In genomic region chr11:98583265-98583552, GRCm38 (mm10) we compare ENCODE assay signal across 20 mouse cellular contexts. TPM values are rescaled to one million over a fixed set of nuclear protein-coding genes. Genes with fewer than 3 reads are reported as not detected.
A peak's percentile ranks its signal among the peaks of the same experiment; 100 is the strongest.
DNase-seq lines count a peak whose midpoint lies in the region; ATAC-seq and TF ChIP-seq lines count a peak whose summit lies in the region.
"Had no signal": no experiment of that assay in that cellular context is flagged by ENCODE, and none has a peak within 500 bp of the region (broad histone marks: within the 10 kb centered on the region; RNA-seq: fewer than 3 reads in every experiment).

No protein-coding gene starts in this region.

- H3K4me1 ChIP-seq in hindbrain, embryonic 12.5 days = peaks cover 30% of the 10 kb centered on the region
- H3K4me1 ChIP-seq in hindbrain, postnatal 0 days (ENCODE audit: insufficient read depth, low read length) = peaks cover 26% of the 10 kb centered on the region
- peaks cover 4% of the 10 kb centered on the region for H3K4me1 ChIP-seq in bone marrow, adult 2 months (ENCODE audit: control insufficient read depth, insufficient read depth, low read length)
- H3K4me1 ChIP-seq in liver, embryonic 16.5 days (ENCODE audit: control insufficient read depth, low read depth, low read length) = peaks cover 78% of the 10 kb centered on the region

- 88% methylated on average over 3 of the region's 3 CpGs for WGBS in hindbrain, embryonic 12.5 days
- WGBS in hindbrain, postnatal 0 days = 87% methylated on average over 3 of the region's 3 CpGs
- WGBS in bone marrow, adult 2 months = 57% methylated on average over 3 of the region's 3 CpGs
- WGBS in liver, embryonic 16.5 days (ENCODE audit: insufficient replicate concordance) = 18% methylated on average over 3 of the region's 3 CpGs

- no peak overlapping the region; the same call in 1 of the 2 replicates for H3K27ac ChIP-seq in hindbrain, embryonic 12.5 days
- H3K27ac ChIP-seq in hindbrain, postnatal 0 days = no peak overlapping the region
- peak overlapping the region; percentile 87 for H3K27ac ChIP-seq in bone marrow, adult 2 months (ENCODE audit: control insufficient read depth, insufficient read depth, low read depth, low read length, poor library complexity)
- peak overlapping the region; percentile 99 for H3K27ac ChIP-seq in liver, embryonic 16.5 days (ENCODE audit: low read length)
- H3K27ac ChIP-seq: forebrain, embryonic 12.5 days; hindbrain, embryonic 15.5 days; neural tube, embryonic 15.5 days had no signal

- no peak for ATAC-seq in hindbrain, embryonic 12.5 days (ENCODE audit: low FRiP score)
- ATAC-seq in hindbrain, postnatal 0 days = no peak
- ATAC-seq in erythroid progenitor cell, adult 5-6 weeks (replicated peaks; ENCODE audit: low FRiP score, poor library complexity, severe bottlenecking) = peak; percentile 46
- peak; percentile 71 for ATAC-seq in liver, embryonic 16.5 days (ENCODE audit: low read depth)
- ATAC-seq: Patski had no signal

- DNase-seq in hindbrain, postnatal 0 days (ENCODE audit: low spot score) = no peak
- no peak for DNase-seq in frontal cortex, postnatal 36 days (ENCODE audit: low spot score in 2 of 2)
- no peak for DNase-seq in urinary bladder, postnatal 36 days (ENCODE audit: low spot score in 2 of 2)
- DNase-seq in ovary, postnatal 36 days (ENCODE audit: low spot score) = no peak
- DNase-seq: cerebellum, postnatal 25 days; gastrocnemius, postnatal 10 days; lung, adult 18-20 months had no signal

- no peak for TF ChIP-seq CTCF in hindbrain, postnatal 0 days (IDR thresholded peaks at IDR 0.05; ENCODE audit: low read depth)
- no peak for TF ChIP-seq CTCF in bone marrow, adult 2 months (IDR thresholded peaks at IDR 0.05; ENCODE audit: control insufficient read depth, insufficient read depth, low read length)

- no peaks in the 10 kb centered on the region for H3K9me3 ChIP-seq in hindbrain, embryonic 12.5 days (replicated peaks)
- H3K9me3 ChIP-seq in hindbrain, postnatal 0 days (ENCODE audit: low read length) = no peaks in the 10 kb centered on the region
- H3K9me3 ChIP-seq in liver, embryonic 16.5 days (replicated peaks; ENCODE audit: control insufficient read depth, low read length) = no peaks in the 10 kb centered on the region
- H3K9me3 ChIP-seq: forebrain, embryonic 12.5 days; hindbrain, embryonic 15.5 days; neural tube, embryonic 15.5 days had no signal

- H3K36me3 ChIP-seq in hindbrain, embryonic 12.5 days = peaks cover 32% of the 10 kb centered on the region
- peaks cover 16% of the 10 kb centered on the region; the same call in 1 of the 2 replicates for H3K36me3 ChIP-seq in hindbrain, postnatal 0 days (ENCODE audit: insufficient read depth, low read length)
- H3K36me3 ChIP-seq in liver, embryonic 16.5 days (ENCODE audit: control insufficient read depth, insufficient read depth) = no peaks in the 10 kb centered on the region

- H3K27me3 ChIP-seq in hindbrain, embryonic 12.5 days = no peaks in the 10 kb centered on the region
- H3K27me3 ChIP-seq in hindbrain, postnatal 0 days (ENCODE audit: insufficient read depth, low read length) = no peaks in the 10 kb centered on the region
- H3K27me3 ChIP-seq in liver, embryonic 16.5 days (ENCODE audit: control insufficient read depth, insufficient read depth, low read depth, low read length) = no peaks in the 10 kb centered on the region
- H3K27me3 ChIP-seq: forebrain, embryonic 12.5 days; hindbrain, embryonic 15.5 days; neural tube, embryonic 15.5 days; Patski had no signal

- no peak overlapping the region for H3K4me2 ChIP-seq in hindbrain, embryonic 12.5 days (replicated peaks)
- H3K4me2 ChIP-seq in hindbrain, postnatal 0 days (ENCODE audit: low read depth, low read length) = no peak overlapping the region
- H3K4me2 ChIP-seq in liver, embryonic 16.5 days (ENCODE audit: low read depth, low read length) = peak overlapping the region; percentile 86
- H3K4me2 ChIP-seq: forebrain, embryonic 12.5 days; hindbrain, embryonic 15.5 days; neural tube, embryonic 15.5 days had no signal

- TF ChIP-seq POLR2A in bone marrow, adult 2 months (IDR thresholded peaks at IDR 0.05; ENCODE audit: borderline replicate concordance, control insufficient read depth, low read depth, low read length) = 0 out of 2 replicates have a peak, but pooled peaks have one; percentile 12

- no peak overlapping the region for H3K4me3 ChIP-seq in hindbrain, embryonic 12.5 days
- H3K4me3 ChIP-seq in hindbrain, postnatal 0 days (ENCODE audit: low read length) = no peak overlapping the region
- peak overlapping the region; percentile 50 for H3K4me3 ChIP-seq in bone marrow, adult 2 months (replicated peaks; ENCODE audit: control insufficient read depth, low read depth, low read length)
- peak overlapping the region; percentile 65 for H3K4me3 ChIP-seq in liver, embryonic 16.5 days (ENCODE audit: low read depth, low read length)
- H3K4me3 ChIP-seq: forebrain, embryonic 12.5 days; hindbrain, embryonic 15.5 days; neural tube, embryonic 15.5 days had no signal

- H3K9ac ChIP-seq in hindbrain, embryonic 12.5 days = peak overlapping the region; percentile 8; the same call in 1 of the 2 replicates
- H3K9ac ChIP-seq in hindbrain, postnatal 0 days (replicated peaks; ENCODE audit: low read length) = no peak overlapping the region
- H3K9ac ChIP-seq in liver, embryonic 16.5 days (ENCODE audit: low read depth, low read length) = peak overlapping the region; percentile 83
- H3K9ac ChIP-seq: forebrain, embryonic 12.5 days; hindbrain, embryonic 15.5 days; neural tube, embryonic 15.5 days had no signal

RNA-seq across cellular contexts. Expression of gene Ormdl3, which starts 4.0 kb away (rescaled TPM):
- polyA plus RNA-seq in hindbrain, embryonic 12.5 days (2016; fragmentation: Nextera tagmentation; extraction: Ambion mirVana) = 69.8 and 71.4 TPM in 2 replicates
- 103 and 112 TPM in 2 replicates for total RNA-seq in hindbrain, postnatal 0 days (2014; rRNA removed)
- 98.8 and 100 TPM in 2 replicates for polyA plus RNA-seq in hindbrain, postnatal 0 days (2015; fragmentation: Nextera tagmentation; extraction: Ambion mirVana)
- 41.1 and 41.2 TPM in 2 replicates for polyA plus RNA-seq in bone marrow, adult 2 months (2011; ENCODE audit: insufficient read depth, insufficient read length, low replicate concordance, missing spikeins)
- total RNA-seq in erythroid progenitor cell, adult 5-6 weeks (2015; ENCODE audit: low replicate concordance) = 54.5 and 58.4 TPM in 2 replicates
- 68.6 and 79.1 TPM in 2 replicates for total RNA-seq in erythroid progenitor cell, adult 5-6 weeks (2017; ENCODE audit: low replicate concordance)
- polyA plus RNA-seq in liver, embryonic 16.5 days (2015; fragmentation: Nextera tagmentation; extraction: Ambion mirVana) = 36.6 and 38.4 TPM in 2 replicates

RNA-seq across cellular contexts. Expression of gene Lrrc3c, which starts 14.9 kb away (rescaled TPM):
- polyA plus RNA-seq in hindbrain, embryonic 12.5 days (2016; fragmentation: Nextera tagmentation; extraction: Ambion mirVana) = not detected in 2 replicates
- not detected in 2 replicates for total RNA-seq in hindbrain, postnatal 0 days (2014; rRNA removed)
- polyA plus RNA-seq in hindbrain, postnatal 0 days (2015; fragmentation: Nextera tagmentation; extraction: Ambion mirVana) = not detected in 2 replicates
- polyA plus RNA-seq in bone marrow, adult 2 months (2011; ENCODE audit: insufficient read depth, insufficient read length, low replicate concordance, missing spikeins) = not detected in 2 replicates
- total RNA-seq in erythroid progenitor cell, adult 5-6 weeks (2015; ENCODE audit: low replicate concordance) = not detected in 2 replicates
- total RNA-seq in erythroid progenitor cell, adult 5-6 weeks (2017; ENCODE audit: low replicate concordance) = not detected in 2 replicates
- polyA plus RNA-seq in liver, embryonic 16.5 days (2015; fragmentation: Nextera tagmentation; extraction: Ambion mirVana) = not detected in 2 replicates
- total RNA-seq: gastrocnemius, postnatal 10 days; layer of hippocampus, adult 8-10 months; left cerebral cortex, postnatal 10 days had no signal
- polyA plus RNA-seq: embryonic facial prominence, embryonic 11.5 days; forebrain, embryonic 12.5 days; heart, embryonic 14.5 days; hindbrain, embryonic 15.5 days; kidney, embryonic 16.5 days; neural tube, embryonic 15.5 days; Patski had no signal

RNA-seq across cellular contexts. Expression of gene Zpbp2, which starts 32.3 kb away (rescaled TPM):
- 0.17 and 0.38 TPM in 2 replicates for polyA plus RNA-seq in hindbrain, embryonic 12.5 days (2016; fragmentation: Nextera tagmentation; extraction: Ambion mirVana)
- not detected in 2 replicates for total RNA-seq in hindbrain, postnatal 0 days (2014; rRNA removed)
- polyA plus RNA-seq in hindbrain, postnatal 0 days (2015; fragmentation: Nextera tagmentation; extraction: Ambion mirVana) = 0.42 and 0.45 TPM in 2 replicates
- 2.2 and 6.5 TPM in 2 replicates for polyA plus RNA-seq in bone marrow, adult 2 months (2011; ENCODE audit: insufficient read depth, insufficient read length, low replicate concordance, missing spikeins)
- total RNA-seq in erythroid progenitor cell, adult 5-6 weeks (2015; ENCODE audit: low replicate concordance) = 7.5 and 8.3 TPM in 2 replicates
- 3.1 and 13.2 TPM in 2 replicates for total RNA-seq in erythroid progenitor cell, adult 5-6 weeks (2017; ENCODE audit: low replicate concordance)
- polyA plus RNA-seq in liver, embryonic 16.5 days (2015; fragmentation: Nextera tagmentation; extraction: Ambion mirVana) = 0.60 and 0.85 TPM in 2 replicates
- total RNA-seq: gastrocnemius, postnatal 10 days; left cerebral cortex, postnatal 10 days had no signal
- polyA plus RNA-seq: forebrain, embryonic 12.5 days; neural tube, embryonic 15.5 days had no signal

RNA-seq across cellular contexts. Expression of gene Ikzf3, which starts 37.4 kb away (rescaled TPM):
- 0.09 TPM in 1 of 2 replicates, not detected in the other for polyA plus RNA-seq in hindbrain, embryonic 12.5 days (2016; fragmentation: Nextera tagmentation; extraction: Ambion mirVana)
- total RNA-seq in hindbrain, postnatal 0 days (2014; rRNA removed) = not detected in 2 replicates
- 0.18 and 0.20 TPM in 2 replicates for polyA plus RNA-seq in hindbrain, postnatal 0 days (2015; fragmentation: Nextera tagmentation; extraction: Ambion mirVana)
- 13.3 and 41.7 TPM in 2 replicates for polyA plus RNA-seq in bone marrow, adult 2 months (2011; ENCODE audit: insufficient read depth, insufficient read length, low replicate concordance, missing spikeins)
- total RNA-seq in erythroid progenitor cell, adult 5-6 weeks (2015; ENCODE audit: low replicate concordance) = 19.5 and 21.0 TPM in 2 replicates
- total RNA-seq in erythroid progenitor cell, adult 5-6 weeks (2017; ENCODE audit: low replicate concordance) = 5.4 and 6.7 TPM in 2 replicates
- 0.19 and 0.20 TPM in 2 replicates for polyA plus RNA-seq in liver, embryonic 16.5 days (2015; fragmentation: Nextera tagmentation; extraction: Ambion mirVana)
- total RNA-seq: layer of hippocampus, adult 8-10 months had no signal
- polyA plus RNA-seq: heart, embryonic 14.5 days; hindbrain, embryonic 15.5 days; Patski had no signal

RNA-seq across cellular contexts. Expression of gene Gm12355, which starts 42.3 kb away (rescaled TPM):
- 0.49 and 0.55 TPM in 2 replicates for polyA plus RNA-seq in hindbrain, embryonic 12.5 days (2016; fragmentation: Nextera tagmentation; extraction: Ambion mirVana)
- total RNA-seq in hindbrain, postnatal 0 days (2014; rRNA removed) = 0.21 TPM in 1 of 2 replicates, not detected in the other
- polyA plus RNA-seq in hindbrain, postnatal 0 days (2015; fragmentation: Nextera tagmentation; extraction: Ambion mirVana) = 0.25 and 0.33 TPM in 2 replicates
- polyA plus RNA-seq in bone marrow, adult 2 months (2011; ENCODE audit: insufficient read depth, insufficient read length, low replicate concordance, missing spikeins) = 50.6 and 60.6 TPM in 2 replicates
- total RNA-seq in erythroid progenitor cell, adult 5-6 weeks (2015; ENCODE audit: low replicate concordance) = 5.4 TPM in 1 of 2 replicates, not detected in the other
- 1.1 and 3.9 TPM in 2 replicates for total RNA-seq in erythroid progenitor cell, adult 5-6 weeks (2017; ENCODE audit: low replicate concordance)
- polyA plus RNA-seq in liver, embryonic 16.5 days (2015; fragmentation: Nextera tagmentation; extraction: Ambion mirVana) = 0.12 and 0.47 TPM in 2 replicates

Comparison
In these comparisons a context has a peak if more than half of its experiments do, and no peak if none do; other contexts are left out.
1. ATAC-seq: peak in erythroid progenitor cell, adult 5-6 weeks (single experiment) and liver, embryonic 16.5 days (single experiment); none in hindbrain, embryonic 12.5 days (single experiment) and hindbrain, postnatal 0 days (single experiment).
2. H3K27ac ChIP-seq: peak in bone marrow, adult 2 months (single experiment) and liver, embryonic 16.5 days (single experiment); none in hindbrain, embryonic 12.5 days (single experiment) and hindbrain, postnatal 0 days (single experiment).
3. H3K4me3 ChIP-seq: peak in bone marrow, adult 2 months (single experiment) and liver, embryonic 16.5 days (single experiment); none in hindbrain, embryonic 12.5 days (single experiment) and hindbrain, postnatal 0 days (single experiment).